Mouse (Mus musculus) megakaryocyte progenitor cell, adult 5-6 weeks (primary cell): ENCODE measurements around the gene Ntf3. TPM values are rescaled to one million over a fixed set of nuclear protein-coding genes. Genes with fewer than 3 reads are reported as not detected.

Experiments
- ATAC-seq: replicated peaks from 2 replicates; pipeline ENCODE4 v1.8.0; 2016; ENCODE audit warnings: mild to moderate bottlenecking, moderate TSS enrichment, inconsistent platforms; ENCODE audit not compliant: poor library complexity
- total RNA-seq, 2 experiments: library from RNA; stranded (forward) in 1 of 2; stranded (reverse) in 1 of 2; fragments of 157-497, 149-512 nt in 1 of 2; fragments of 200-1000 nt in 1 of 2; gene quantifications; 2 replicates each; pipeline versions ENCODE4 v1.2.3 to v1.2.4; 2015 to 2017

Gene Ntf3
- total RNA-seq, 2 experiments from 2014 or later = not detected

DNA sequence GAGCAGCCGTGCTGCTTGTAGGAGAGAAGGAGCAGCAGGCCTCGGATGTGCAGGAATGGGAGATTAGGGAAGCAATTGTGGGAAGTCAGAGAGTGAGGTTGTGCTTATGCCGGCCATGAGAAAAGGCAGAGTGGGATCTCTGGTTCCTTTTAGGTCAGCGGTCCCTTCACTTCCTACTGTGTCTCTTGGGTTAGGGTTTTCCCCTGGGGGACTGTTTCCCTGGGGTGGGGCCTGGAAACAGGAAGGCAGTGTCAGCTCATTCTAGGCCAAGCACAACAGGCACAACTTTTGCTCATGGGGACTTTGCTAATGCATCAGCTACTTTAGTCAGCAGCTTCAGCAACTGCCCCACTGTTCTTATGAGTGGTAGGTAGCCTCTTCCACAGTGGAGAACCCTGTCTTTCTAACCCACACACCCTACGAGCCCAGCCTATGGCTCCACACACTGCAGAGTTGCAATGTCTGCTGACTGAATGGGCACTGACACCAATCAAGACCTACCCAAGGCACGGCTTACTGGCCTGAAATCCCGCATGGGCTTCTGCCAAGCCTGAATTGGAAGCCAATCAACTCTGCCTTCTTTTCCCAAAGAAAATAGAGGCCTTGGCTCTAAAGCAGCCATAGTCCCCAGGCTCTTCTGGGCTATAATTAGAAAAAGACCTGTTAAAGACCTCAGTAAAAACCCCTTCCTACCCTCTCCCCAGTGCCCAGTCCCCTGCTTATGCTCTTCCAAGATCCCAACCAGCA lies 60.5 kb downstream of the Ntf3 start:
- ATAC-seq = no peak

DNA sequence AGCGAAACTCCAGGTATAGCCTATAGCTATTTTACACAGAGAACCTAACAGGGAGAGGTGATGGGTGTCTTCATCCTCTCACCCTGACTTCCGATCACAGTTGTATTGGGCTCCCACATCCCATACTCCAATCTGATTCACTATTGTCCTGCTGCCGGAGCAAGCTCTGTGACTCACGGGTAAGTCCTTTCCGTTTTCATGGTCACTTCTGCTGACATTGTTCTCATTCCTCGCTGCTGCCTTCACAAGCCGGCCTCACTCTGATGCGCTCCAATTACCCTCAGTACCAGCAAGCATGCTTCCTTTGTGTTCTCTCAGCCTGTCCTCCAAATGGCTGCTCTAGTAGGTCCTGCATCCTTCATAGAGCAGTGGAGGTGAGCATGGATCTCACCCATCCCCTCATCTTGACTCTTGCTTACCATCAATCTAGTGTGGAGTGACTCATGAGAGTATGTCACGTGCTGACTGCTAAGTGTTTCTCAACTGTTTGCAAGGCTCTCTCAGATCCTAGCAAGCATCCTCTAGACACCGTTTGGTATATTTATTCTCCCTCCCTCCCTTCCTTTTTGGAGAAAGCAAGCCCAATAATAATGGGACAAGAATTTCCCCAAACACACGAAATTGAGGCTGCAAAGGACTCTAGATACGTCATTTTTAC lies 61.5 kb downstream of the Ntf3 start:
- no peak for ATAC-seq

DNA sequence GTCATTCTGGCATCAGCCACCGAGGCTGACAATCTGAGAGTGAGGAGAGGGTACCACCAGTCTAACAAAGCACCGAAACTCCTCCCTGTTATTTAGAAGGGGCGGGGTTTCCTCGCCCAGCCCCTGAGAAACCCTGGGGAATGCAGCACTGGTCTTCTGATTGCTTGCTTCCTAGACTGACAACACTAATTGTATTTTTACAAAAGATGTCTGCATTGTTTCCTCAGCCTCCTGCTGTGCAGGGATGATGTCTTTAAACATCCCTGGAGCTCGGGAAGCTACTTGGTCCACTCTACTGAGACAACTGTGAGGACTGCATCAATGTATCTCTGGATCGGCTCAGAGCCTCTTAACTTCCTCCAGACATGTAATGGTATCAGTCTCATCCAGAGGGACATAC lies 64.1 kb downstream of the Ntf3 start:
- ATAC-seq = no peak

DNA sequence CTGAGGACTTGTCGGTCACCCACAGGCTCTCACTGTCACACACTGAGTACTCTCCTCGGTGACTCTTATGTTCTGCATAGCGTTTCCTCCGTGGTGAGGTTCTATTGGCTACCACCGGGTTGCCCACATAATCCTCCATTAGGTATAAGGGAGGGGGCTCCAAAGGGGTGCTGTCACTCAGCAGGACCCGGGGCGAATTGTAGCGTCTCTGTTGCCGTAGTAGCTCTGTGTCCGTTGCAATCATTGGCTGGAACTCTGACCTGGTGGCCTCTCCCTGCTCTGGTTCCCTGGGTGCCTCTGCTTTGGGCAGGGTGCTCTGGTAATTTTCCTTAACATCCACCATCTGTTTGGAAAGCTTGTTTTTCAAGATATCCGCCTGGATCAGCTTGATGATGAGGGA lies 64.7 kb downstream of the Ntf3 start:
- no peak for ATAC-seq

DNA sequence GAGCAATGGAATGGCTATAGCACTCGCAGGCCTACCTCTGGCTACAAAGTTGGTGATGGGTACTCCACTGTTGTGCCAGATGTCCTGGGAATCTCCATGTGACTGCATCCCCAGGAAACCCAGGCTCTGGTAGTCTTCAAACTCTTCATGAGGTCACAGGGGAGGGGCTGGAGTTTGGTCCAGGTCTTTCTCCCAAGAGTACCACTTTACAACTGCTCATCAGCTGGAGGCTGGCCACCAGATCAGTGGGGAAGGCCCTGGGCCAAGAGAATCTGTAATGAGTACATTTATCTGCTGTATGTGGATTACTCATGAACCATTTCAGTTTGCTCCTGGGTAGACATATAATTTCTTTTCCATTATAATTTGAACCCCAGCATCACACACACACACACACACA lies 66.1 kb downstream of the Ntf3 start:
- ATAC-seq = no peak

DNA sequence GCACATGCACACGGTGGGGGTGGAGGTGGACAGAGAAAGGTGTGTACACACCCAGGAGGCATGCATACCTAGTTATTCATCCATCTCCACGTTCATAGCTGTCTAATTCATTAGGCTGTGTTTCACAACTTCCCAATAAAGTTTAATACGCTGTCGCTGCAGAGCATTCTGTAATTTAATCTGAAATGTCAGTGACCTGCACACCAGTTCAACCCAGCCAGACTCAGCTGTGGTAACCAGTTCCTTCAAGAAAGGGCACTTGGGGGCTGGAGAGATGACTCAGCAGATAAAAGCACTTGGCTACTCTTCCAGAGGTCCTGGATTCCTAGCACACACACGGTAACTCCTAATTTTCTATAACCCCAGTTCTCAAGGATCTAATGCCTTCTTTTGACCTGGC lies 69.2 kb downstream of the Ntf3 start:
- ATAC-seq = no peak

DNA sequence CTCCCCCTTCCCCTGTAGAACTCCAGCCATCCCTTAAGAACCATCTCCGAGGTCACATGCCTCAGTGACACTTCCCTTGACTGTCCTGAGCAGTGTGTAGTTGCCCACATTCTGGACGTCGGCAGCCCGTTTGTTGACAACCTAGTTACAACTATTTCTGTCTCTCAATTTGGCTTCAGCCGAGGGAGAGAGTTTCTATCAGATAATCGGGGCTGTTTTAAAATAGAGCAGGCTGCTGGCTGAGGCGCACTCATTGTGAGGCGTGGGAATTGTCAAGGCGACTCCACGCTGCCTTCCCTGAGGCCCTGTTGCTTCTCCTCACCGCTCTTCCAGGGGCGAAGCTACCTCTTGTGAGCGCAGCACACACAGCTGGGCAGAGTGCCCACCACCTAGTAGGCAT lies 70.6 kb downstream of the Ntf3 start:
- no peak for ATAC-seq

DNA sequence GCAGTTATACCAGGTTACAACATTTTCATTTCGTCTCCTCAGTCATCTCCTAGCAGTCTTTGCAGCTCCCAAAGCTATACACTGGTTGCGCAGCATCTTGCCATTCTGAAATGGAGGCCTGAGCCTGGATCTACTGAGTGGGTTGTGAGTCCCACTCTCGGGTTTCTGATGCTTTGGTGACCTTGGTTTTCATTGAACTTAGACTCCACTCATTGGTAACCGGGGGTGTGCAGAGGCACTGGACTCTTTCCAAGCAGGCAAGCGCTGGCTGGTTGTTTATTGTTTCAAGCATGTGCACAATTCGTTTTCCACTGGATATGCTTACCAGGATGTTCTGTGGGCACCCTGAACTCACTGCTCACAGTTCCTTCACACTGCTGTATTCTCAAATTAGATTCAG lies 71.7 kb downstream of the Ntf3 start:
- no peak for ATAC-seq

DNA sequence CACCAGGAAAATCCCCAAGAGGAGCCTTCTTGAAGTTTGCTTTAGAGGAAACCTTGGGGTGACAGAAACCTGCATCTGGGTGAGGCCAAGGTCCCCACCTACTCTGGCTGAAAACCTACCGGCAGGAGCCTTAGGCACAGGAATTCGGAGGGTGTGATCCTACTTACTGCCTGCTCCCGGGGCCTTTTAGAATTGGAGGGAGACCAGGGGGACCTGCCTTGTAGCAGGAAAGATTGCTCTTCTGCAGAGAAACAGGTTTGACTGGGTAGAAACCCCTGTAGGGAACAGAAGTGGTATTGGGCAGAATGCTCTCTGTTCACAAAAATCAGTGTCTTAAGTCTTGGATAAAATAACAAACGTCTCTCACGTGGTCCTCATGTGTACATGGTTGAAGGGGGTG lies 74.7 kb downstream of the Ntf3 start:
- ATAC-seq = no peak

DNA sequence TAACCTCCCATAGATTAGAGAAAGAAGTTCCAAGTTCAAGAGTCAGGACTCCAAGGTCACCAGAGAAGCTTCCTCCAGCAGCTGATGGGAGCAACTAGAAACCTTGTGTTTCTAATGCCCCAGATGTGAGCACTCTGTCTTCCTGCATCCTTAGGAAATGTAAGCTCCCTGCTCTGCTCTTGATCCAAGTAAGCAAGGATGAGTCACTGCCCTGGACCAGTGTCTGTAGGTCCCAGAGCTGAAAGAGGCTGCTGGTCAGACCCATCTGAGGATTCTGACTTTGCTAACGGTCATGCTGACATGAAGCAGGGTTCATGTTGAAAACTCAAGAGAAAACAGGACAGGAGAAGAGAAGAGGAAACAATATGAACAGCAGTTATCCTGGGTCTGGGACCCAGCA lies 76.6 kb downstream of the Ntf3 start:
- ATAC-seq = no peak

DNA sequence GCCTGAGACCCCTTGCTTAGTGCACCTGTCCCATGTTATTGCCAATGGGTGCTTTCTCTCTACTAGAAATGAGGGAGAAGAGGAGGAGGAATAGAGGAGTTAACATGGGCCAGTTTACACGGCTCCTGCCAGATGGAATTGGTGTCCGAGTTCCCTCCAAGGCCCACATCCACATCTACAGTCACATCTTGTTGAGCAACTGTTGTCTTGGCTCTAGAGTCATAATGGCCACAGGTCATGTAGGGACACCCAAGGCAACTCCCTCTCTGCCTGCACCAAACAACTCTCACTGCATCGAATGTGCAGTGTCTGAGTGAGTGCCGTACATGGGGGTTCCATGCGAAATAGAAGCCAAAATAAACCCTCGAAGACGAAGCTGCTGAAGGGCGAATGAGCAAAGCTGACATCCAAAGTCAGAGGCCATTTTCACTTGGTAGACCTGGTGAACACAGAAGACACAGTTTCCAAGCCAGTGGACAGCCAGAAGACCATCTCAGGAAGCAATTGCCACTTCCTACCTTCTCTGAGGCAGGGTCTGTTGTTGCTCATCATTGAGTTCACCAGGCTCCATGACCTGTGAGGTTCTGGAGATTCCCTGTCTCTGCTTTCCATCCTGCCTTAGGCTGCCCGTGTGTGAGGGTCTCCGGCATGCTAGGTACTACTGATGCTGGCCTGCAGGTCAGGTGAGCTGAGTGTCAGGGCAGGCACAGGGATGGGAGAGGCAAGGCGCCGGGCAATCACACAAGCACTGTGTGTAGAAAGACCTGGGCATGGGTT lies 78.0 kb downstream of the Ntf3 start:
- ATAC-seq = no peak

DNA sequence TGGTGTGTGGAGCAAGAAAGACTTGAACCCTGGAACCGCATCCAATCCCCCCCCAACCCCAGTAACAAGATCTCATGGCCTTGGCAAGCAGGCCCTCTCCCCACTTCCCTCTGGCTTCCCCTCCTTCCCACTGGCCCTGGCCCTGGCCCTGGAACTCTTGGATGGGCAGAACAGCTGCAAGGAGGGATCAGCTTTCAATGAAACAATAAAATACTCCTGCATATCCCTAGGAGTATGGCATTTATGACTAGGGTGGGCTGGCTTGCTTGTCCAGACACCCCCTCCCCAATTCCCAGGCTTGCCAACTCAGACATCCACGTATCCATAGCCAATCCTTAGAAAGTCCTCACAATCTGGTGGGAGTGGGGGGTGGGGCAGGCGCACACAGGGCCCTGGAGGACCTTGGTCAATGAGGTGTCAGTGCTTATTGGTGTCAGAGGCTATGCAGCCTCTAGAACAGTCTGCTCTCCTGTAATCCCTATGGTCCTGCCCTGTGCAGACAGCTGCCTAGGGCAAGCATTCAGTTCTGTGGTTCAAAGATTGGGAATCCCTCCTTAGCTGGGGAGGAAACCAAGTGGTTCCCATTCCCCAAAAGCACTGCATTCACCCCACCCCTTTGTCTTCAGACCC lies 80.3 kb downstream of the Ntf3 start:
- no peak for ATAC-seq

DNA sequence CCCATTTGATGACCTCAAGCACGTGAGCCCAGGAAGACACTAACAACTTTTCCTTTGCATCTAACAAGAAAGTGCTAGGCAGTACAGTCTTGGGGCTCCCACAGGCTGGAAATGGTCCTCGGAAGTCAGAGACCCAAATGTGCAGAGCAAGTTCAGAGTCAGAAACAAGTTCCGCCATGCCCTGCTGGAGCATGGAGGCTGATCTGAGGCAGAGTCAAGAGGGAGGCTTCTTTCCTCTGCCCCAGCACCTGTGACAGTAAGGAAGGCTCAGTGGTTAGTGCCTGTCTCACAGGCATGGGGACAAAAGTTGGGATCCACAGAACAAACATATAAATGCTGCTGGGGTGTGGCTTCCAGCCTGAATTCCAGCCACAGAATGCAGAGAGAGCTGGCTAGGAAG lies 86.2 kb downstream of the Ntf3 start:
- ATAC-seq = no peak

DNA sequence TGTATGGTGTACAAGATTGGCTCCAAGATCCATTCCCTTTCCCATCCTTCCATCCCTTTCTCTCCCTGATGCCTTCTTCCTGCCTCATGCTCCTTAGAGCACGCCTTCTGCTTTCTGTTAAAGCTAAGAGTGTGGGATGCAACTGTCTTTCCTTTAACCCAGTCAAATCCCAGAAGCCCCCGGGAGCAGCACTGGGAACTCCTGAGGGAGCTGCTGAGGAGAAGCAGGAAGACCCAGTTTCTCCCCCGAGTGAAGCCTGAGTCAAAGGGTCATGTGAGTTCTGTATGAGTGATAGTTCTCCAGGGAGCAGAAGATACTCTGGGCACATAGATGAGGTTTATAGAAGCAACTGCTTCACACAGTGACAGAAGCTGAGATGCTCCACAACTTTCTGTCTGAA lies 109.0 kb downstream of the Ntf3 start:
- no peak for ATAC-seq

DNA sequence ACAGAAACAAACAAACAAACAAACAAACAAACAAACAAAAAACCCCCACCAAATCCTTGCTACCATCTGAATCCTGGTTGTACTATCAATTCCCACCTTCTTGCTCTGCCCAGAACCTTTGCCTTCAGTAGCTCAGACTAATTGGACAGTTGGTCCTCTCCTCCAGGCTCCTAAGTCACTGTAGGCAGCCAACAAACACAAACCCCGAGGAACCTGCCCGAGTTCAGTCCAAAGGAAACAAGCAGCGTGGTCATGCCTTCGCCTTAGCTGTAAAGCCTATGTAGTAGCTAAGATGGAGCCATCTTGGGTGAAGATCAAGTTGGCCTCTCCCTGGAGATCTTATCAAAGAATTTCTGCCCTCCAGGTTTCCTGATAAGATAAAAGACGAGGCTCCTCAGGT lies 113.6 kb downstream of the Ntf3 start:
- no peak for ATAC-seq
